Mouse (Mus musculus) right cerebral cortex, adult 18-20 months (tissue): ENCODE measurements around the gene Adcy5.

Source experiments
- DNase-seq: peaks from one replicate; pipeline ENCODE4 v3.0.0; 2022; ENCODE audit warnings: mixed read lengths

Gene Adcy5

GRCm38 (mm10) chr16:35319773-35320172, 165.1 kb downstream of the Adcy5 start:
- DNase-seq = no peak

GRCm38 (mm10) chr16:35330451-35330850, 175.8 kb downstream of the Adcy5 start:
- DNase-seq = no peak
